Mouse (Mus musculus) spleen, adult 2 months (tissue): ENCODE measurements around the gene Ptgis. TPM values are rescaled to one million over a fixed set of nuclear protein-coding genes. Genes with fewer than 3 reads are reported as not detected.

Experiments
- DNase-seq, 2 experiments: peaks; one replicate each; pipeline versions ENCODE4 v3.0.0 to v3.0.0-alpha.2; 2012 to 2021; ENCODE audit warnings: low spot score in 2 of 2, low read depth in 1 of 2
- H3K27ac ChIP-seq: fragments of 200-500 bp; 2 replicates; pipeline ENCODE4 v1.5.1; 2012; ENCODE audit warnings: low read length, inconsistent platforms; ENCODE audit not compliant: insufficient read depth
- H3K27me3 ChIP-seq: fragments of 200-500 bp; 2 replicates; pipeline ENCODE4 v1.6.1; 2012; ENCODE audit warnings: mild to moderate bottlenecking, moderate library complexity, low read length, inconsistent platforms; ENCODE audit not compliant: control insufficient read depth, insufficient read depth
- H3K36me3 ChIP-seq: fragments of 200-500 bp; 2 replicates; pipeline ENCODE4 v1.6.1; 2012; ENCODE audit warnings: mild to moderate bottlenecking, low read length, inconsistent platforms; ENCODE audit not compliant: control insufficient read depth, insufficient read depth
- H3K4me1 ChIP-seq: fragments of 200-500 bp; 2 replicates; pipeline ENCODE4 v1.6.1; 2011; ENCODE audit warnings: inconsistent platforms; ENCODE audit not compliant: control insufficient read depth, insufficient read depth, insufficient read length
- H3K4me3 ChIP-seq: fragments of 200-500 bp; 2 replicates; pipeline ENCODE4 v1.5.1; 2011; ENCODE audit warnings: mild to moderate bottlenecking, inconsistent platforms; ENCODE audit not compliant: insufficient read depth, insufficient read length; ENCODE audit errors: extremely low read depth
- CTCF ChIP-seq: fragments of 200-500 bp; IDR thresholded peaks from 2 replicates; pipeline ENCODE4 v1.5.1; 2011; ENCODE audit warnings: mild to moderate bottlenecking, inconsistent platforms; ENCODE audit not compliant: insufficient read depth, insufficient read length, insufficient replicate concordance; ENCODE audit errors: extremely low read depth
- POLR2A ChIP-seq: fragments of 200-500 bp; IDR thresholded peaks from 2 replicates; pipeline ENCODE4 v1.6.1; 2011; ENCODE audit warnings: low read depth, low read length, inconsistent platforms
- WGBS: fragments of 180-500 bp; shearing (Covaris S2); methylation state at CpG from one replicate; pipeline ENCODE4 v1.1.7; 2018; 5-methylcytosine and 5-hydroxymethylcytosine counted together
- polyA plus RNA-seq: library from polyadenylated mRNA; depleted of rRNA; stranded (reverse); fragments of >200 nt; gene quantifications from 2 replicates; pipeline ENCODE4 v1.2.3, GENCODE M21; 2012; rRNA removed

Ptgis gene
- polyA plus RNA-seq, 1 experiment: 6.4 TPM

DNA sequence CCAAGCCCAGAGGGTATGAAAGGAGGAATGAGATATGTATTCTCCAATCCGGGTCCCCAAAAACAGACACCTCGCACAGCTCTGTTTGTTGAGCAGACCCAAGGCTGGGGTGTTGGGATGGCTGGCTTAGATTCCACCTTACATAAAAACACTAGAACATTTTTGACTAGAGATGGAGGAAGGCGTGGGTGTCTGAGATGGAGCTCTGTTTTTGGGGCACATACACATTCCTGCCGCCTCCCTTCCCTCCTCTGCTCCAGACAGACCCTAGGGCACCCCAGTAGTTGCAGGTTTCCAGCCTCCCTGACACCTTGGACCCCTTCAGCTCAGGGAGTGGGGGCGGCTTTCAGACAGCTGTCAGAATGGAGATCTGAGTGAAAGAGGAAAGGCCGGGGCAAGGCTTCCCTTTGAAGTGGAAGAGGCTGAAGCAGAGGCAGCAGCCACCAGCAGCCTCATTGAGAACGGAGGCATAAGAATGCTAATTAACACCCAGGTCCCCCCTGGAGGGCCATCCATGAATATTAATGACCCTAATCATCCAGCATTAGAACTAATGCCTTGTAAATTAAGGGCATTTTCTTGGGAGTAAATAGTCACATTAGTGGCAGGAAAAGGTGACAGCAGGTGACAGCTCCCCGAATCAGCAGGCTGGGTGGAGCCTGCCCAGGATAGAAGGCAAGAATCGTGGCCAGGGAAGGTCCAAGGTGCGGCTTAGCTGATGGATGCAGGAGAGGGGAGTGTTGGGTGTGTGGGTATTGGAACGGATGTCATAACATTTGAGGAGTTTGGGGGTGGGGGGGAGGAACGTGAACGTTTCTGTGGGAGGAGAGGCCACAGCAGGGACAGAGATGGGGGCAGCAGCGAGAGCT, 95.7 kb downstream of the Ptgis start:
- H3K4me1 ChIP-seq: peaks cover 29% of the 10 kb centered on the region; the same call in 1 of the 2 replicates
- no peak overlapping the region; the same call in 1 of the 2 replicates for H3K27ac ChIP-seq
- no peaks in the 10 kb centered on the region for H3K27me3 ChIP-seq
- WGBS: 37% methylated on average over 14 of the region's 14 CpGs
- no peak for DNase-seq
- TF ChIP-seq CTCF: no peak
- no peak for TF ChIP-seq POLR2A
- no peak overlapping the region for H3K4me3 ChIP-seq
- H3K36me3 ChIP-seq: no peaks in the 10 kb centered on the region

DNA sequence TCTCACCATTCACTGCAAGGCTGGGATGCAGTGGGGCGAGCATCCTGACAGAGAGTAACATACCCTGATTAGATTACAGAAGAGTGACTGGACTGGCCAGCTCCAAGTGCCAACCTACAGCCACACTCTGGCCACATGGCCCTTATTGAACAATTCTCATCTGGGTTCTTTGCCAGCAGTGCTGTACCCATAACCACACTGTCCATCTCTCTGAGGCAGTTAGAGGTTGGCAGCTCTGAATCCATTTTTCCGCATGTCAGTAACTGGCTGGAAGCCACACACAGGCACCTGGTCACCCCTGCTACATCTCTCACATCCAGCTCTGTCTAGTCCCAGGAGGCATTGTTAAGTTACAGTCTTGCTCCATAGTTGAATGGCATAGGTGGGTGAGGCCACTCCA, 96.5 kb downstream of the Ptgis start:
- DNase-seq: no peak
- H3K4me3 ChIP-seq: no peak overlapping the region
- TF ChIP-seq POLR2A (no peak), CTCF (no peak)
- H3K27ac ChIP-seq: no peak overlapping the region
- no peaks in the 10 kb centered on the region for H3K27me3 ChIP-seq
- no peaks in the 10 kb centered on the region for H3K36me3 ChIP-seq
- H3K4me1 ChIP-seq: peaks cover 36% of the 10 kb centered on the region; the same call in 1 of the 2 replicates
- 92% methylated on average over 2 of the region's 2 CpGs for WGBS

DNA sequence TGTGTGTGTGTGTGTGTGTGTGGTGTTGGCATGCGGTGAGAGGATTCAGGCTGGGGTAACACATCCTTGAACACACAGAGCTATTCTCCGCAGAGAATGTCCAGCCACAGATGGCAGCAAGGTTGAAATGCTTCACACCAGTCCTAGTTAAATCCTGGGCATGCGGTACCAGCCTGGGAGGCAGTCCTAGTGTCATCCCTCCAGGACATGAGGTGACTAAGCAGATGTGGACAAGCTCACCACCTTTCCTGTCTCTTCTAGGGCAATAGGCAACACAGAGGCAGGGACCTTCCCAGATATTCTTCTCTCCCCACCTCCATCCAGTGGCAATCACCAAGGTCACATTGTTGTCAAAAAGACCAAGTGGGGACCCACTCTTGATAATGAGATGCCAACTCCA, 98.1 kb downstream of the Ptgis start:
- Histone ChIP-seq H3K4me1 (peaks cover 42% of the 10 kb centered on the region; the same call in 1 of the 2 replicates), H3K27ac (no peak overlapping the region), H3K4me3 (no peak overlapping the region), H3K27me3 (no peaks in the 10 kb centered on the region), H3K36me3 (no peaks in the 10 kb centered on the region)
- TF ChIP-seq CTCF (no peak), POLR2A (no peak)
- no peak for DNase-seq
- WGBS: 92% methylated on average over 3 of the region's 3 CpGs

DNA sequence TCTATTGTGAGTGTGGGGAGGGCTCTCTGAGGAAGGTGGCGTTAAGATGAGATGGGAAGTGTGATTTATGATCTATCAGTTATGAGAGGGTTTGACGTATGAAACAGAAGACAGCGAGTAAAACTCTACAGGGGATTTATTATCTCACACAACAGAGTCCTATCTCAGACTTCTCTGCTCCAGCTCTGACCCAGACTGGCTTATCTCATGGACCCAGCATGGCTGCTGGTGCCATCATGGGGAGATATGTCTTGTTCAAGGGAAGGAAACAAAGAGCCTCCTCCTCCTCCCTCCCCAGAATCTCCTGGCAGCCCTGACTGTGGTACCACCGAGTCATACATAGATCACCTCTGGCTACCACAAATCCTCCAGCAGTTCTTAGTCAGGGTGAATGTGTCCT, 98.6 kb downstream of the Ptgis start:
- no peaks in the 10 kb centered on the region for H3K27me3 ChIP-seq

More for the DNA sequence above, 98.6 kb downstream of the Ptgis start:
- 83% methylated on average over 4 of the region's 4 CpGs for WGBS
- TF ChIP-seq POLR2A: no peak
- no peak for TF ChIP-seq CTCF
- H3K27ac ChIP-seq: no peak overlapping the region
- no peaks in the 10 kb centered on the region for H3K36me3 ChIP-seq
- peaks cover 40% of the 10 kb centered on the region; the same call in 1 of the 2 replicates for H3K4me1 ChIP-seq
- H3K4me3 ChIP-seq: no peak overlapping the region
- DNase-seq: no peak

Other genes starting within 250 kb of the Ptgis start
- gene Stau1, start 244.3 kb downstream of the Ptgis start, polyA plus RNA-seq: 15.2 and 15.6 TPM in 2 replicates
- 27.4 and 32.9 TPM in 2 replicates for gene Ddx27, start 225.4 kb downstream of the Ptgis start, polyA plus RNA-seq
- gene Znfx1, start 177.6 kb downstream of the Ptgis start, polyA plus RNA-seq: 29.9 and 33.9 TPM in 2 replicates
- gene Kcnb1, start 50.4 kb downstream of the Ptgis start, polyA plus RNA-seq: 1.3 and 1.7 TPM in 2 replicates
- gene B4galt5, start 108.6 kb upstream of the Ptgis start, polyA plus RNA-seq: 20.5 and 22.6 TPM in 2 replicates
- gene Slc9a8, start 181.1 kb upstream of the Ptgis start, polyA plus RNA-seq: 47.7 and 53.8 TPM in 2 replicates